Mouse (Mus musculus): ENCODE results near the gene Aebp2.

GRCm38 (mm10) chr6:140649812-140650211 is 27.3 kb downstream of the Aebp2 start:
- no peak for TF ChIP-seq GATA1 (IDR thresholded peaks at IDR 0.05; ENCODE audit: low read length)
- TF ChIP-seq TAL1 (IDR thresholded peaks at IDR 0.05; ENCODE audit: low read length): no peak
